Mouse (Mus musculus): ENCODE measurements around the gene Neurl1a. TPM values are rescaled to one million over a fixed set of nuclear protein-coding genes. Genes with fewer than 3 reads are reported as not detected.
A peak's percentile ranks its signal among the peaks of the same experiment; 100 is the strongest.

Gene Neurl1a
- polyA plus RNA-seq, 1 experiment from 2014 or later = 5.9 TPM

DNA sequence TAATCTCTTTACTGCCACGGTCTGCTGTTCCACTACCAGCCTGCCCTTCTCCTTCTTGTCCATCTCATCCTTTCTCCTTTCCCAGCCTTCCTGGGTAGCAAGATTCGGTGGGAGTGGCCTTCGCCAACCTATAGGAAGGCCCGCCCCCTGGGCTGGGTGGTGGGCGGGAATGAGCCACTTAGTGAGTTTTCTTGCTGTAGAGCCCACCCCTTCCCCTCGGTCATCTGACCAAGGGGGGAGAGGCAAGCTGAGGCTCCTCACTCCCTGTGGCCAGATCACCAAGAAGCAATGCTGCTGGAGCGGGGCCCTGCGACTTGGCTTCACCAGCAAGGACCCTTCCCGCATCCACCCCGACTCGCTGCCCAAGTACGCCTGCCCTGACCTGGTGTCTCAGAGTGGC lies 61.5 kb downstream of the Neurl1a start:
- WGBS = 34% methylated on average over 12 of the region's 12 CpGs
- H3K9ac ChIP-seq (ENCODE audit: low read depth, low read length) = peak overlapping the region; percentile 5; the same call in 1 of the 2 replicates
- H3K27me3 ChIP-seq (ENCODE audit: control insufficient read depth, insufficient read depth, low read length) = no peaks in the 10 kb centered on the region
- H3K36me3 ChIP-seq (ENCODE audit: control insufficient read depth, insufficient read depth, low read length) = no peaks in the 10 kb centered on the region
- H3K27ac ChIP-seq (ENCODE audit: low read depth, low read length) = no peak overlapping the region
- H3K4me3 ChIP-seq (ENCODE audit: low read length) = peak overlapping the region; percentile 32
- H3K4me1 ChIP-seq (ENCODE audit: control insufficient read depth, insufficient read depth, low read length) = 0 out of 2 replicates have a peak, but pooled peaks cover 4% of the 10 kb centered on the region
- peak; percentile 73 for ATAC-seq (ENCODE audit: low FRiP score, low TSS enrichment)
- peak overlapping the region; percentile 45 for H3K4me2 ChIP-seq (replicated peaks; ENCODE audit: low read depth, low read length)
- no peaks in the 10 kb centered on the region for H3K9me3 ChIP-seq (ENCODE audit: control insufficient read depth, low read length)

DNA sequence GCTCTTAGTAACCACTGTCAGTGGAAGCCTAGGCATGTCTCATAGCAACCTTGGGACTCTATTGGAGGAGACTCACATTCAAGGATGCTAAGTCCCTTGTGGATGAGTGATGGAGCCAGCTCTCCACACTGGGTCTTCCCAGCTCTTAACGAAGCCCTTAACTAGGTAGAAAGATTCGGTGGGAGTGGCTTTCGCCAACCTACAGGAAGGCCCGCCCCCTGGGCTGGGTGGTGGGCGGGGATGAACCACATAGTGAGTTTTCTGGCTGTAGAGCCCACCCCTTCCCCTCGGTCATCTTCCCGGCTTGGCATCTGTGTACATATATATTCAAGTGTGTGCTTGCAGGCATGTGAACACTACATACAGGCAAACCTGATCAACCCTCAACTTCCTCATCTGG lies 62.3 kb downstream of the Neurl1a start:
- no peak overlapping the region for H3K9ac ChIP-seq (ENCODE audit: low read depth, low read length)
- no peaks in the 10 kb centered on the region for H3K27me3 ChIP-seq (ENCODE audit: control insufficient read depth, insufficient read depth, low read length)
- no peak for ATAC-seq (ENCODE audit: low FRiP score, low TSS enrichment)
- no peak overlapping the region; the same call in 1 of the 2 replicates for H3K4me2 ChIP-seq (replicated peaks; ENCODE audit: low read depth, low read length)
- no peak overlapping the region for H3K27ac ChIP-seq (ENCODE audit: low read depth, low read length)
- 63% methylated on average over 7 of the region's 7 CpGs for WGBS
- H3K4me1 ChIP-seq (ENCODE audit: control insufficient read depth, insufficient read depth, low read length) = 0 out of 2 replicates have a peak, but pooled peaks cover 4% of the 10 kb centered on the region
- H3K36me3 ChIP-seq (ENCODE audit: control insufficient read depth, insufficient read depth, low read length) = no peaks in the 10 kb centered on the region
- no peaks in the 10 kb centered on the region for H3K9me3 ChIP-seq (ENCODE audit: control insufficient read depth, low read length)
- H3K4me3 ChIP-seq (ENCODE audit: low read length) = no peak overlapping the region; the same call in 1 of the 2 replicates

DNA sequence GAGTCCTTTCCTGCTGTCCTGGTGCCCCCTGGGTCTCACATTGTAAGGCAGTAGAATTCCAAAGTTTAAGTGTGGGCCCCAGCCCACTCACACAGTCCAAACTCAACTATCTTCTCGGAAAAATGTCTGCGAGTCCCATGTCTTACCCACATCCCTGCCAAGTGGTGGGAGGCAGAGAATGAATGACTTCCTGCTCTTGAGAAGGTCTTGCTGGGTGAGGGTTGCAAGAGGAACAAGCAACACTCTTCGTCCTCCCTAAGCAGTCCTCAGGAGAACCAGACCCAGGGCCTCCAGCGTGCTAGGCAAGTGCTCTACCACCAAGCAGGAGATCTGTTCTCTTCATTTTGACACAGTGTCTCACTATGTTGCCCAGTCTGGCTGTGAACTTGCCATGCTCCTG lies 63.6 kb downstream of the Neurl1a start:
- no peak for ATAC-seq (ENCODE audit: low FRiP score, low TSS enrichment)
- H3K36me3 ChIP-seq (ENCODE audit: control insufficient read depth, insufficient read depth, low read length) = no peaks in the 10 kb centered on the region
- no peak overlapping the region for H3K4me3 ChIP-seq (ENCODE audit: low read length)
- H3K27ac ChIP-seq (ENCODE audit: low read depth, low read length) = no peak overlapping the region
- H3K4me2 ChIP-seq (replicated peaks; ENCODE audit: low read depth, low read length) = no peak overlapping the region
- H3K9ac ChIP-seq (ENCODE audit: low read depth, low read length) = no peak overlapping the region
- WGBS = 84% methylated on average over 4 of the region's 4 CpGs
- no peaks in the 10 kb centered on the region for H3K27me3 ChIP-seq (ENCODE audit: control insufficient read depth, insufficient read depth, low read length)
- H3K9me3 ChIP-seq (ENCODE audit: control insufficient read depth, low read length) = no peaks in the 10 kb centered on the region
- H3K4me1 ChIP-seq (ENCODE audit: control insufficient read depth, insufficient read depth, low read length) = 0 out of 2 replicates have a peak, but pooled peaks cover 4% of the 10 kb centered on the region

DNA sequence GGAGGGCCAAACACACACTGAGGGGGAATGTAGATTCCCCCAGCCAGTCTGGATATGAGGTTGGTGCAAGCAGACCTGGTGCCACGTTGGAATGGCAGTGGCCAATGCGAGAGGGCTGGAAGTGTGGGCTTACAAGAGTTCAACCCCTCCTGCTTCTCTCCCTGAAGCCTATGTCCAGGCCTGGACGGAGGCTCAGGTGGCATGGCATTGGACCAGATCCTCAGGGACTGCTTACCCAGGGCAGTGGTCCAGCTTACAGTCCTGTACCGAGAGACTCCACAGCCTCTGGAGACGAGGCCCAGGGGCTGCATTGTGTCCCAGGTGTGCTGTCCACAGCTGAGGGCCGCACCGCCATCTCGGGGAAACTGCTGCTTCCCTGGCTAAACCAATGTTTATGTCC lies 66.9 kb downstream of the Neurl1a start:
- H3K4me1 ChIP-seq (ENCODE audit: control insufficient read depth, insufficient read depth, low read length) = peaks cover 7% of the 10 kb centered on the region; the same call in 1 of the 2 replicates
- WGBS = 89% methylated on average over 8 of the region's 8 CpGs
- no peak overlapping the region for H3K9ac ChIP-seq (ENCODE audit: low read depth, low read length)
- H3K9me3 ChIP-seq (ENCODE audit: control insufficient read depth, low read length) = no peaks in the 10 kb centered on the region
- no peak overlapping the region for H3K27ac ChIP-seq (ENCODE audit: low read depth, low read length)
- no peak overlapping the region for H3K4me2 ChIP-seq (replicated peaks; ENCODE audit: low read depth, low read length)
- no peaks in the 10 kb centered on the region for H3K27me3 ChIP-seq (ENCODE audit: control insufficient read depth, insufficient read depth, low read length)
- H3K36me3 ChIP-seq (ENCODE audit: control insufficient read depth, insufficient read depth, low read length) = no peaks in the 10 kb centered on the region
- no peak for ATAC-seq (ENCODE audit: low FRiP score, low TSS enrichment)
- no peak overlapping the region for H3K4me3 ChIP-seq (ENCODE audit: low read length)

DNA sequence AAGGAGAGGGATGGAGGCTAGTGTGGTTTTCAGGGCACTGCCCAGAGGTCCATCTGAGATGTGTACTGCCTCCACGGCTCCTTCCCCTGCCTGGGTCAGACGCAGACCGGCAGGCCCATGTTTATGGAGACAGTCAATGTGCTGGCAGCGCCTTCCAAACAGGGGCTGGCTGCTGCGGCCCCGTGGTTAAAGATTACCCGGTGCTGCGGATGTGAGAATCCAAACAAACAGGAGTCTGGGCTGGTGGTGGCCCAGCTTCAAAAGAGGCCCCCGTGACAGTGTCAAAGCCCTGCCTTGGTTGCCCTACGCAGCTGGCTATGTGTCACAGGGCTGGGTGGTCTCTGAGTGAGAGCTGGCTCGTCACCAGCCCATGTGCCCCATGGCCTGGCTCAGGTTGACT lies 69.2 kb downstream of the Neurl1a start:
- H3K9ac ChIP-seq (ENCODE audit: low read depth, low read length) = no peak overlapping the region
- no peak for ATAC-seq (ENCODE audit: low FRiP score, low TSS enrichment)

DNA sequence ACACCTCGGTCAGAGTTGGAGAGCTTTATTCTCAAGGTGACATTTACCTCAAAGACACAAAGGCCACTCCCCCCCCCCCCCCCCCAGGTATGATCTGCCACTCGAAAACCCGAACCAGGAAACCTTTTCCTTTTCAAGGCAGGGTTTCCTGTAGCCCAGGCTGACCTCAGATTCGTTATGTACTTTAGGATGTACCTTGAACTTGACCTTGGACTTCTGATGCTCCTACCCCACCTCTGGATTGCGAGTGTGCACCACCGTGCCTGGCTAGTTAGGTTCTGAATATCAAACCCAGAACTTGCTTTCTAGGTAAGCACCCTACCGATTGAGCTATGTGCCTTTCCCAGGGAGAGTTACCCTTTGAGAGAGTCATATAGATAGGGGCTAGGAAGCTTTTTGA lies 69.7 kb downstream of the Neurl1a start:
- Histone ChIP-seq H3K9ac (ENCODE audit: low read depth, low read length) (no peak overlapping the region), H3K9me3 (ENCODE audit: control insufficient read depth, low read length) (no peaks in the 10 kb centered on the region), H3K4me1 (ENCODE audit: control insufficient read depth, insufficient read depth, low read length) (peaks cover 8% of the 10 kb centered on the region; the same call in 1 of the 2 replicates), H3K27ac (ENCODE audit: low read depth, low read length) (no peak overlapping the region), H3K36me3 (ENCODE audit: control insufficient read depth, insufficient read depth, low read length) (no peaks in the 10 kb centered on the region), H3K4me3 (ENCODE audit: low read length) (no peak overlapping the region), H3K4me2 (replicated peaks; ENCODE audit: low read depth, low read length) (no peak overlapping the region), H3K27me3 (ENCODE audit: control insufficient read depth, insufficient read depth, low read length) (peaks cover 17% of the 10 kb centered on the region)
- WGBS = 73% methylated on average over 7 of the region's 7 CpGs
- no peak for ATAC-seq (ENCODE audit: low FRiP score, low TSS enrichment)

More for the DNA sequence above, 69.2 kb downstream of the Neurl1a start:
- no peaks in the 10 kb centered on the region for H3K9me3 ChIP-seq (ENCODE audit: control insufficient read depth, low read length)
- H3K36me3 ChIP-seq (ENCODE audit: control insufficient read depth, insufficient read depth, low read length) = no peaks in the 10 kb centered on the region
- H3K4me3 ChIP-seq (ENCODE audit: low read length) = no peak overlapping the region
- WGBS = 15% methylated on average over 11 of the region's 11 CpGs
- H3K4me1 ChIP-seq (ENCODE audit: control insufficient read depth, insufficient read depth, low read length) = peaks cover 5% of the 10 kb centered on the region; the same call in 1 of the 2 replicates
- H3K4me2 ChIP-seq (replicated peaks; ENCODE audit: low read depth, low read length) = no peak overlapping the region
- H3K27me3 ChIP-seq (ENCODE audit: control insufficient read depth, insufficient read depth, low read length) = peaks cover 12% of the 10 kb centered on the region
- H3K27ac ChIP-seq (ENCODE audit: low read depth, low read length) = no peak overlapping the region

DNA sequence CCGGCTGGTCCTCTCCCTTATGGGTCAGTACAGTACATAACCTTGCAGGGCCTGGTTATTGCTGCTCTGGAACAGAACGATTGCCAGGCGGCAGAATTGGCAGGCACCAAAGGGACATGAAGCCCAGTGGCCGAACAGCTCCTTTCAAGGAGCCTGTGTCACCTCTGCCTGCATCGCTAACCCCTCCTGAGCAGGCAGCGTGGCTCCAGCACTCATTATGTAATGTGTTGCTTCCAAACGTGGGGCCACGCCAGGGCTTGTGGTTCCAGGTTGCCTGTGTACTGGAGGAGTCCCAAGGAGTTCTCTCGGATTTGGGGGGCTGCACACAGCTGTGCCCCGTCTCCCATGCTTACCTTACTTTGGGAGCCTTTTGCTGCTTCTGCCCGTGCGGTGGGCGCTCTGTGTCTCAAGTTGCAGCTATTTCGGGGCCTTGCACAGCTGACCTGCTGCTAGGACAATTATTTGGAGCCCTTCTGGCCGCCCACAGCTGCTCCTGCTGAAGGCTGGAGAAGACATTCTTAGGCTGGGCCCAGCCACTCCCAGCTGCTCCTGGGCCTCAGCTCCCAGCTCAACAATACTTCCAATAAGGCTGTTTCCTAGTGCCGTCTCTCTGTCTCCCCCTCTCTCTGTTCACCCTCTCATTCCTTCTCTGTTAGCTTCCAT lies 70.4 kb downstream of the Neurl1a start:
- Histone ChIP-seq H3K27ac (ENCODE audit: low read depth, low read length) (no peak overlapping the region), H3K4me1 (ENCODE audit: control insufficient read depth, insufficient read depth, low read length) (peaks cover 10% of the 10 kb centered on the region; the same call in 1 of the 2 replicates), H3K4me3 (ENCODE audit: low read length) (no peak overlapping the region), H3K27me3 (ENCODE audit: control insufficient read depth, insufficient read depth, low read length) (peaks cover 25% of the 10 kb centered on the region), H3K36me3 (ENCODE audit: control insufficient read depth, insufficient read depth, low read length) (no peaks in the 10 kb centered on the region), H3K9ac (ENCODE audit: low read depth, low read length) (no peak overlapping the region), H3K4me2 (replicated peaks; ENCODE audit: low read depth, low read length) (no peak overlapping the region), H3K9me3 (ENCODE audit: control insufficient read depth, low read length) (peaks cover 5% of the 10 kb centered on the region; the same call in 1 of the 2 replicates)
- peak; percentile 20; the same call in 1 of the 2 replicates for ATAC-seq (ENCODE audit: low FRiP score, low TSS enrichment)
- 54% methylated on average over 16 of the region's 16 CpGs for WGBS

DNA sequence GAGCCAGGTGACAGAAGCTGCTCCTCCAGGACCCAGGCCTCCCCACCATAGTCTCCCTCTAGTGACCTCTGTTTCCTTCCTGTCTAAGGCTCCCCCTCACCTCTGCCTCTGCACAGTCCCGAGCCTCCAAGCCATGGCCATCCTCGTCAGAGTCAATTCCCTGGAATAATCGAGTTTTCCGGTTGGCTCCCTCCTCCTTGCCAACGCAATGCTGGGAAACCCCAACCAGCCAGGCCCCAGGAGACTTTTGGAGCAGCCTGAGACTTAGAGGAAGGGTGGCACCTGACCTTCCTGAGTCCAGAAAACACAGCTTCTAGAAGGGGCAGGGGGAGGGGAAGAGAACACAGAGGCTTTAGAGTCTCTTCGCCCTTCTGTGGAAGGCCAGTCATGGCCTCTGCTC lies 72.3 kb downstream of the Neurl1a start:
- H3K9me3 ChIP-seq (ENCODE audit: control insufficient read depth, low read length) = peaks cover 6% of the 10 kb centered on the region; the same call in 1 of the 2 replicates
- H3K36me3 ChIP-seq (ENCODE audit: control insufficient read depth, insufficient read depth, low read length) = no peaks in the 10 kb centered on the region
- H3K9ac ChIP-seq (ENCODE audit: low read depth, low read length) = no peak overlapping the region
- no peak overlapping the region for H3K4me3 ChIP-seq (ENCODE audit: low read length)
- peaks cover 30% of the 10 kb centered on the region for H3K27me3 ChIP-seq (ENCODE audit: control insufficient read depth, insufficient read depth, low read length)
- peaks cover 10% of the 10 kb centered on the region; the same call in 1 of the 2 replicates for H3K4me1 ChIP-seq (ENCODE audit: control insufficient read depth, insufficient read depth, low read length)
- no peak for ATAC-seq (ENCODE audit: low FRiP score, low TSS enrichment)
- no peak overlapping the region for H3K27ac ChIP-seq (ENCODE audit: low read depth, low read length)
- WGBS = 69% methylated on average over 6 of the region's 6 CpGs
- H3K4me2 ChIP-seq (replicated peaks; ENCODE audit: low read depth, low read length) = no peak overlapping the region

DNA sequence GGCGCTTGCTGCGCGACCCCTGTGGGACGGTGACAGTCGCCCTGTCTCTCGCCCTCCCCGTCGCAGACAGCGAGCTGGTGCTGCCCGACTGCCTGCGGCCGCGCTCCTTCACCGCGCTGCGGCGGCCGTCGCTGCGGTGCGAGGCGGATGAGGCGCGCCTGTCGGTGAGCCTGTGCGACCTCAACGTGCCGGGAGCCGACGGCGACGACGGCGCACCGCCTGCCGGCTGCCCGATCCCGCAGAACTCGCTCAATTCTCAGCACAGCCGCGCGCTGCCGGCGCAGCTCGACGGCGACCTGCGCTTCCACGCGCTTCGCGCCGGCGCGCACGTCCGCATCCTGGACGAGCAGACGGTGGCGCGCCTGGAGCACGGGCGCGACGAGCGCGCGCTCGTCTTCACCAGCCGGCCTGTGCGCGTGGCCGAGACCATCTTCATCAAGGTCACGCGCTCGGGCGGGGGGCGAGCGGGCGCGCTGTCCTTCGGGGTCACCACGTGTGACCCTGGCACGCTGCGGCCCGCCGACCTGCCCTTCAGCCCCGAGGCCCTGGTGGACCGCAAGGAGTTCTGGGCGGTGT lies 74.5 kb downstream of the Neurl1a start:
- Histone ChIP-seq H3K4me3 (ENCODE audit: low read length) (peak overlapping the region; percentile 41), H3K9ac (ENCODE audit: low read depth, low read length) (peak overlapping the region; percentile 40; the same call in 1 of the 2 replicates), H3K27ac (ENCODE audit: low read depth, low read length) (no peak overlapping the region), H3K4me2 (replicated peaks; ENCODE audit: low read depth, low read length) (peak overlapping the region; percentile 72), H3K36me3 (ENCODE audit: control insufficient read depth, insufficient read depth, low read length) (no peaks in the 10 kb centered on the region), H3K27me3 (ENCODE audit: control insufficient read depth, insufficient read depth, low read length) (peaks cover 30% of the 10 kb centered on the region), H3K4me1 (ENCODE audit: control insufficient read depth, insufficient read depth, low read length) (peaks cover 5% of the 10 kb centered on the region; the same call in 1 of the 2 replicates), H3K9me3 (ENCODE audit: control insufficient read depth, low read length) (peaks cover 6% of the 10 kb centered on the region; the same call in 1 of the 2 replicates)
- no peak for ATAC-seq (ENCODE audit: low FRiP score, low TSS enrichment)
- 3% methylated on average over 90 of the region's 90 CpGs for WGBS

Measured in kidney, embryonic 14.5 days (tissue).